In the genomic region with DNA sequence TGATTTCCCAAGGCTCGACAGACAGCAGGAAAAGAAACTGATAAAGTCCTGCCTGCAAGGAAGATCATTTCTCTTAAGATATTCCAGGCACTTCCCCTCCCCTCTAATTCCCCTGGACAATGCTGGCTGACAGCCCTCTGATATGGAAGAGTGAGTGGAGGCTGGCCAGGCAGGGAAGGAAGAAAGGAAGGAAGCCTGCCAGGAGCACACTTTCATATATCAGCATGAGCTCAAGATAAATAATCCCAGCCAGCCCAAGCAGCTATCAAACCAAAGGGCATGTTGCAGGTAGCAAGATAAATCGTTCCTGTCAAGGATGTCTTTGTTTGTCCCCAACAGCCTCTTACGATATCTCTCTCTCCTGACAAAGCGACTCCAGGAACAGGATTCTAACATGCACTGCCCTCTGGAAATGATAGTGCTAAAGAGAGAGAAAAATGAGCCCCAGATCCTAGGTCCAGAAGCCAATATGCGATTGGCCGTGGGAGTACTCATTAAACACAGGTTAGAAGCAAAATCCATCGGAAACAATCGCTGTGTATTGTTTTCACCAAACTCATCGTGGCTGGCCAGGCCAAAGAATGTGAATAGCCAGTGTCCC, we compare ENCODE assay signal across 12 mouse cellular contexts. TPM values are rescaled to one million over a fixed set of nuclear protein-coding genes. Genes with fewer than 3 reads are reported as not detected.
DNase-seq lines count a peak whose midpoint lies in the region; ATAC-seq lines count a peak whose summit lies in the region.
"Had no signal": no experiment of that assay in that cellular context is flagged by ENCODE, and none has a peak within 500 bp of the region (broad histone marks: within the 10 kb centered on the region; RNA-seq: fewer than 3 reads in every experiment).

No protein-coding gene starts in this region.

- peaks cover 29% of the 10 kb centered on the region for H3K4me1 ChIP-seq in heart, embryonic 12.5 days (replicated peaks)
- H3K4me1 ChIP-seq in hindbrain, embryonic 16.5 days (ENCODE audit: control insufficient read depth, insufficient read depth, low read depth, low read length), result no peaks in the 10 kb centered on the region
- no peaks in the 10 kb centered on the region for H3K4me1 ChIP-seq in lung, embryonic 16.5 days (replicated peaks; ENCODE audit: control insufficient read depth, insufficient read depth, low read length)

- H3K9me3 ChIP-seq in heart, embryonic 12.5 days (replicated peaks), result no peaks in the 10 kb centered on the region
- H3K9me3 ChIP-seq in hindbrain, embryonic 16.5 days (ENCODE audit: control insufficient read depth, low read length), result no peaks in the 10 kb centered on the region
- H3K9me3 ChIP-seq in lung, embryonic 16.5 days (ENCODE audit: control insufficient read depth, low read length), result no peaks in the 10 kb centered on the region

- no peaks in the 10 kb centered on the region for H3K36me3 ChIP-seq in heart, embryonic 12.5 days
- H3K36me3 ChIP-seq in hindbrain, embryonic 16.5 days (ENCODE audit: control insufficient read depth, insufficient read depth, low read length), result no peaks in the 10 kb centered on the region
- H3K36me3 ChIP-seq in lung, embryonic 16.5 days (ENCODE audit: control insufficient read depth, insufficient read depth, low read length), result no peaks in the 10 kb centered on the region

- WGBS in heart, embryonic 12.5 days, result 17% methylated on average over 9 of the region's 9 CpGs
- WGBS in hindbrain, embryonic 16.5 days, result 56% methylated on average over 9 of the region's 9 CpGs
- WGBS in lung, embryonic 16.5 days, result 20% methylated on average over 9 of the region's 9 CpGs

- no peak overlapping the region for H3K4me3 ChIP-seq in heart, embryonic 12.5 days
- H3K4me3 ChIP-seq in hindbrain, embryonic 16.5 days (ENCODE audit: low read length), result no peak overlapping the region
- H3K4me3 ChIP-seq in lung, embryonic 16.5 days (ENCODE audit: low read length), result no peak overlapping the region

- peak overlapping the region; percentile 66 for H3K27ac ChIP-seq in heart, embryonic 12.5 days (ENCODE audit: poor library complexity, severe bottlenecking)
- H3K27ac ChIP-seq in hindbrain, embryonic 16.5 days (ENCODE audit: low read depth, low read length), result no peak overlapping the region
- no peak overlapping the region for H3K27ac ChIP-seq in lung, embryonic 16.5 days (ENCODE audit: low read length)

- intact Hi-C loops in heart, postnatal 25 days (cut with DNase I), result no loop called here

- peak; percentile 86 for ATAC-seq in heart, embryonic 12.5 days (ENCODE audit: insufficient number of reproducible peaks, low FRiP score)
- peak; percentile 58; the same call in 1 of the 2 replicates for ATAC-seq in hindbrain, embryonic 16.5 days
- ATAC-seq in lung, embryonic 16.5 days (ENCODE audit: low read depth), result peak; percentile 71
- no peak for ATAC-seq in erythroid progenitor cell, adult 5-6 weeks (replicated peaks; ENCODE audit: low FRiP score, poor library complexity, severe bottlenecking)
- ATAC-seq: inflammation-experienced regulatory T-cells, adult 6 months had no signal

- no peaks in the 10 kb centered on the region for H3K27me3 ChIP-seq in heart, embryonic 12.5 days (replicated peaks)
- H3K27me3 ChIP-seq in hindbrain, embryonic 16.5 days (replicated peaks; ENCODE audit: control insufficient read depth, insufficient read depth, low read length), result no peaks in the 10 kb centered on the region
- H3K27me3 ChIP-seq in lung, embryonic 16.5 days (ENCODE audit: control insufficient read depth, insufficient read depth, low read depth, low read length), result no peaks in the 10 kb centered on the region

- DNase-seq in heart, adult 9 months (ENCODE audit: low spot score in 2 of 2), result peak; percentile 10
- DNase-seq in heart, postnatal 25 days (ENCODE audit: low spot score), result no peak
- no peak for DNase-seq in spleen, adult 12 weeks (ENCODE audit: low spot score)
- no peak for DNase-seq in thymus, adult 18-20 months
- DNase-seq: left cerebral cortex, postnatal 4 days; retina, postnatal 1 day; thymus, adult 2 months had no signal

- no peak overlapping the region for H3K9ac ChIP-seq in heart, embryonic 12.5 days
- H3K9ac ChIP-seq in hindbrain, embryonic 16.5 days (ENCODE audit: low read depth, low read length), result no peak overlapping the region
- no peak overlapping the region for H3K9ac ChIP-seq in lung, embryonic 16.5 days (ENCODE audit: low read length)

- H3K4me2 ChIP-seq in heart, embryonic 12.5 days, result peak overlapping the region; percentile 44
- H3K4me2 ChIP-seq in hindbrain, embryonic 16.5 days (ENCODE audit: low read length), result no peak overlapping the region
- H3K4me2 ChIP-seq in lung, embryonic 16.5 days (ENCODE audit: low read depth, low read length), result no peak overlapping the region

RNA-seq across cellular contexts. Expression of a gene that starts 58.8 kb away (rescaled TPM):
- 1 to 10 TPM; 7.4 to 7.7 TPM for total RNA-seq in heart, postnatal 25 days (2021)
- 44.7 and 49.6 TPM in 2 replicates for polyA plus RNA-seq in heart, embryonic 12.5 days (2016; fragmentation: Nextera tagmentation; extraction: Ambion mirVana)
- 43.5 and 45.7 TPM in 2 replicates for polyA plus RNA-seq in hindbrain, embryonic 16.5 days (2015; fragmentation: Nextera tagmentation; extraction: Ambion mirVana)
- polyA plus RNA-seq in lung, embryonic 16.5 days (2015; fragmentation: Nextera tagmentation; extraction: Ambion mirVana), result 17.3 and 18.1 TPM in 2 replicates
- 0.42 and 1.1 TPM in 2 replicates for total RNA-seq in erythroid progenitor cell, adult 5-6 weeks (2015; ENCODE audit: low replicate concordance)
- not detected in 2 replicates for total RNA-seq in erythroid progenitor cell, adult 5-6 weeks (2017; ENCODE audit: low replicate concordance)

Comparison
In these comparisons a context has a peak if more than half of its experiments do, and no peak if none do; other contexts are left out.
1. DNase-seq: peak in heart, adult 9 months (2 of 2); none in heart, postnatal 25 days (single experiment), spleen, adult 12 weeks (single experiment) and thymus, adult 18-20 months (0 of 2).